Mouse (Mus musculus) yolk sac, embryonic 10.5 days (tissue): ENCODE measurements around the gene Rin2.

ENCODE experiments used
- DNase-seq: peaks from one replicate; pipeline ENCODE4 v3.0.0-alpha.2; 2017; ENCODE audit warnings: low spot score

Rin2 gene

GRCm38 (mm10) chr2:145829231-145829630, 154.2 kb downstream of the Rin2 start:
- DNase-seq, result no peak

DNA sequence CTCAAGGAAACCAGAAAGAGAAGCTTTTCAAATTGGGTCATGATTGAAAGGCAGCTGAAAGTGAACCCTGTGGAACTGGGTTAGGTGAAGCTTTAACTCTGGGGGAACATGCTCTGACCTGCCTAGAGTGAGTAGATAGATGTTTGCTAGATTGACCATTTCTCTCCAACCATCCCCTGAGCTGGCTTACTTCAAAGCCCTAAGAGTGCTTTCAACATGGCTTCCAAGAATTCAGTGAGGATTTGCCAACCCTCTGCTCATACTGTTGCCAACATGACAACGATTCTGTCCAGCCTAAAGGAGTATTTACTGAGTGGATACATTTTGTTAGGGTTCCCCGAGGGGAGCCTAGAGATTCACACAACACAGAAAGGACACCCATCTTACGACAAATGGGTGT, 155.4 kb downstream of the Rin2 start:
- no peak for DNase-seq

DNA sequence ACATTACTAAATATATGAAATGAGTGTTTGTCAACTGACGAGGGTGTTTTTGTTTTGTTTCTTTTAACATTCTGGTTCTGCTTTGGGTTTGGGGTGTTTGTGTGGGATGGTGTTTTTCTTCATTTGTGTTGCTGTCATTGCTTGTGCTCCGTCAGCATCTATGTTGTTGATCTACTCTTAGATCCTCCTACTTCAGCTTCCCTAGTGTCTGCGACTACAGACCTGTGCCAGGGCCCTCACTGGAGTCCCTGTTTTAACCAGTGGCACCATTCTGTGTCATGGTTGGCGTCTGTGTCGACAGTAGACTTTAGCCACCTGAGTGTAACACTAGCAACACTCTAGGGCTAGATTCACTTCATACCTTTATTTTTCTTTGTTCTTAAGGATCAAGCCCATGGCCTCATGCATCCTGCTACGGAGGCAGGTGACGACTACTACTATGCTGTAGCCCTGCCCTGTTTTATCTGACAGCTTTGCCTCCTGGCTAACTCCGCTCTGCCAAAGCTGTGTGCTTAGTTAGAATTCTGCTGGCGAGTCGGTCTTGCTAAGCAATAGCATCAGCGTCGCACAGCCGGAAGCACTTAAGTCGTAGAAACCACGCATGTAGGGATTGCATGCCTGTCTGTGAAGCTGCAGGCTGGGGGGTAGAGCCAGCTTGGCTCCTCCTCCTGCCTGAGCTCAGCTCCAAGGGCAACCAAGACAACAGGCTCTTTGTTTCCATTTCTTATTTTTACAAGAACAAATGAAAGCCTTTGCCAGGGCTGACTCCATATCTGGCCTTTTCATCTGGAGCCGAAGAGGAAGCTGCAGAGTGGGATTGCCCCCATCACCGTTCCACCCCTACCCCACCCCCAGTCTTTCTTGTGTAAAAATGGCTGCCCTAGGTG, 157.2 kb downstream of the Rin2 start:
- peak; percentile 32 for DNase-seq

- DNase-seq, result no peak
Measured at GRCm38 (mm10) chr2:145832836-145833221, 157.8 kb downstream of the Rin2 start.

DNA sequence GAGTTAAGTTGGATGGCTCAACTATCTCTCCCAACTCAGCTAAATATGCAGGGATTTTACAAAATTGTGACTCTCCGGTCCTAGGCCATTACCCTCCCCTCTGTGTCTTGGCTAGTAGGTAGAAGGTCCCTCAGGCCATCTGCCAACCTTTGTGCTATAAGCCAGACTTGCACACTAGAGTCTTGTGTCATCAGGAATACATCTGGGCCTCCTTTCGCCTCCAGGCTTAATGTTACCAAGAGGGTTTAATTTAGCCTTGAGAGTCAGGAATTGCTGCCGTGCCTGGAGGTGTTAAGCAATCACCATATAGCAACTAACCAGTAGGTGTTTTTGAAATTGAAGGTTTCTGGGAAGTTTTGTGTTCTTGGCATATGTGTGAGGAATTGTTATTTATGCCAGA, 158.3 kb downstream of the Rin2 start:
- no peak for DNase-seq

- DNase-seq, result no peak
Measured at GRCm38 (mm10) chr2:145835920-145836319, 160.9 kb downstream of the Rin2 start.

- DNase-seq, result no peak
Measured at GRCm38 (mm10) chr2:145838675-145839074, 163.7 kb downstream of the Rin2 start.

GRCm38 (mm10) chr2:145839565-145840315, 164.7 kb downstream of the Rin2 start:
- no peak for DNase-seq

GRCm38 (mm10) chr2:145840320-145840719, 165.3 kb downstream of the Rin2 start:
- no peak for DNase-seq

GRCm38 (mm10) chr2:145840910-145841870, 166.2 kb downstream of the Rin2 start:
- no peak for DNase-seq

DNA sequence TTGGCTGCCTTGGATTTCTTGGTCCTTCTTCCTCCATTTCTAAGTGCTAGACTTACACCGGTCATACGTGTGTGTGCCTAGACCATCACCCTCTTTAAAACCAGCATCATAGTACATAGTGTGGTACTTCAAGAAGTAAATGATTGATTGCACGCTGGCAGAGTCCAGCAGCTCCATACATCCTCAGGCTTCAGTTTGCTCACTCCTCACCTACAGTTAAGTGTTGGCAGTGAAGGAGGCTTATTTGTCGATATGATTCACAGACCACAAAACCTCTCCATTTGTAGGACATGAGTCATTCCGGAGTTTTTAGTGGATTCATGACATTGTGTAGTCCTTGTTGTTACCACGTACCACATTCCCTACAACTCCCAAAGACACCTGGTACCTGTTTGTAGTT, 168.3 kb downstream of the Rin2 start:
- DNase-seq, result no peak

DNA sequence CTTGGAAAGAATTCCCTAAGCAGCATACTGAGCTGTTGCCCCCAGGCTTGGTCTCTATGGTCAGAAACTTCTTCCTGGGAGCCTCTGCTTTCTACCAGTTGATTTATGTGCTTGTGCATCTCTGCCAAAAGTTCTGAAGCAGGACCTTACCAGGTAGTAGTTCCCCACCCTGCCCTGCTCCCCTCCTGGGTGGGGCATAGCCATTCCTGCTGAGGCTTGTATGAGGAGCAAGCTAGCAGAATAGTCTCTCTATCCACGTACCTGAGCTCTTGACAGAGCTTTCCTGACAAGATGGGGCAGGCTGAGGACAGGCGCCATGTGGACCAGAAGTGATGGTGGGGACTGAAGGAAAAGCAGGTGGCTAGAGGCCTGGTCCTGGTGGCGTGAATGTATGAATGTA, 171.6 kb downstream of the Rin2 start:
- no peak for DNase-seq

DNA sequence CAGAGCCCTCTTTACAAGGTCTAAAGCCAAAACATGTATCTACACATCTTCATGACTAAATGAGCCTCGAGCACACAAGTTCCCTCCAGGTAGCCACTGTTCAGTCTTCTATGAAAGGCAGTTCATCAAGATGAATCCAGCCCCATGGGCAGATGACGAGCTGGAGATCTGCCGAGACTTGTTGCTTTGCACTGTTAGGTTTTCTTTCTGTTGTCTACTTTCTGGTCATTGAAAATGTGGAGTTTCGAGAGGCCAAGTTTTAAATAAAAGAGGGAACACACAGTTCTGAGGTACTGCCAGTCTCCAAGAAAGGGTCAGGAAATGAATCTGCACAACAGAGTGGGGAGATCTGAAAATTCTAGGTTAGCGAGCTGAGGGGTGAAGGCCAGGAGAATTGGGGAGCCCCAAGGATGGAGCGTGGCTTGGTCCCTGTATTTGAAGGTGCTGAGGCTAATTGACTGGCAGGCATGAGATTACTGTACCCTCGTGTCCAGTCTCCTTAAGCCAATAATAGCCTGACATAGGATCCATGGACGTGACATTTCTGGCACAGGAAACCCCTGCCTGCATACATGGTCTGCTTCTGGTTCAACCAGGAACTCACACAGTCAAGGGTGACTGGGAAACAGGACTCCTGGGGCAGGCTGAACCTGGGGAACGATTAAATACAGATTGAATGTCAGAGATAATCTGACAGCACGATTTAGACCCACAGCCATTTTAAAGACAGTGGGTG, 174.3 kb downstream of the Rin2 start:
- no peak for DNase-seq

DNA sequence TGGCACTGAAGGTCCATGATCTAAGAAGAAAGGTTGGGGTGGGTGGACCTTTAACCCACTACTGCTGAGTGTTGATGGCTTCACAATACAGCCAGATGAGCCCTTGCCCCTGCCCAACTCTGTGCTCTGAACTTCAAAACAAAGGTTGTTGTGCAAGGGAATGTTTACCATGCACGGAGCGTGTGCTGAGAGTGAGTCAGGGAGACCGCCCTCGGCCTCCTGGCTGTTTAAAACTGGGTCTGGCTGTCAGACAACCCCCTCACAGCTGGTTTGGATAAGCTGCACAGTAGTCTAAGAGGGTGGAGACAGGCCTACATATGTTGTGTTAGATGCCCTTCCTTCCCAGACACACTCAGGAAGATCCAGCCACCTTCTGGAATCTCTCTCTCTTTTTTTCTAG, 175.8 kb downstream of the Rin2 start:
- DNase-seq, result peak; percentile 65

DNA sequence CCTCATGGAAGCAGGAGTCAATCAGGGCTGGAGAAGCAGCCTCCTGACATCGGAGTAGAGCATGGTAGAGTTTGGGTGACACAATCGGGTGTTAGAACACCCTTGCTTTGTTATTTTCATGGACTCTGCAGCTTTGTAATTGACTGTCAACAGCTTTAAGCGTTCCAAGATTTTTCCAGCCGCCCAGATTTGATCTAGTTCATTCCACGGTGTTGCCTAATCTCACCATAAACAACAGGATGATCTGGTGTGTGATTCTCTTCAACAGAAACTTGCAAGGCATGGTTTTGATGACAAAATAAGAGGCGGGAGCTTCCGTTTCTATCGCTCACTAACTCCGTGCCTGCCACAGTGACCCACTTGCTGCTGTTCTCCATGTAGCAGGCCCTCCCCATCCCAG, 180.8 kb downstream of the Rin2 start:
- no peak for DNase-seq

DNA sequence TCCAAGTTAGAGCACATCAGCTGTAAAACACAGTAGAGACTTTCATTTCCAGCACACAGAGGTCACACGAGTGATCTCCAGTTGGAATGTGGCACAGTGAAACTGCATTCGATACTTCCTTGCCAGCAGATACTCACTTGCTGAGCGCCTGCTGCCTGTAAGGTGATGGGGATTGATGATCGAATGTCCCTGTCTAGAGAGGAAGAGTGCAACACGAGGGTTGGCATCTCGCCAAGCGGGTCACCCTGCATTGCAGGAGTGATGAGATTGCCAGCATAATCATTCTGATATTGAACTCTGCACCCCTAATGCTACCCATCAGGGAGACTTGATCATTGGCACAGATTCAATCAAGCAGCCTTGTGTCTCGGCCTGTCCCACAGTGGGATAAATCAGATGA, 182.8 kb downstream of the Rin2 start:
- DNase-seq, result no peak

DNA sequence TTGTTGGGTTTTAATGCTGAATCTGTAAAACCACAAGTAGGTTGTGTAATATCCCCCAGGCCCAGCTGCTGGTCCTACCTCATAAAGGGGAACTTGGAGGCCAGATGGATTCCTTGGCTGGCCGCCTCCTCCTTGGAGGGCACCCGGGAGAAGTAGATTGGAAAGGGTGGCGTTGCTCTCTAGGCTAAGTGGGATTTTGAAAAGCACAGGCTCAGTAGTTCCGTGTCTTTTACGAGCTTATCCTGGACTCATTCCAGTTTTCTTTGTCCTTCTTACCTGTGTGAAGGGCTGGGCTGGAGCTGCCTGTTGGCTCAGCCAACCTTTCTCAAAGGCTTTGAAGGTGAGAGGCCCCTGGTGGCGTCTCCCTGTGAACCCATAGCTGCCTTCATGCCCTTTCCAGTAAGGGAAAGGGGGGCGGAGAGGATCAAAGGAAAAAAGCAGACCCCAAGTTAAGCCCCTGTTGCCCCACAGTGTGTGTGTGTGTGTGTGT, 184.5 kb downstream of the Rin2 start:
- no peak for DNase-seq

- DNase-seq, result peak; percentile 49
Measured at GRCm38 (mm10) chr2:145859932-145860801, 185.2 kb downstream of the Rin2 start.

DNA sequence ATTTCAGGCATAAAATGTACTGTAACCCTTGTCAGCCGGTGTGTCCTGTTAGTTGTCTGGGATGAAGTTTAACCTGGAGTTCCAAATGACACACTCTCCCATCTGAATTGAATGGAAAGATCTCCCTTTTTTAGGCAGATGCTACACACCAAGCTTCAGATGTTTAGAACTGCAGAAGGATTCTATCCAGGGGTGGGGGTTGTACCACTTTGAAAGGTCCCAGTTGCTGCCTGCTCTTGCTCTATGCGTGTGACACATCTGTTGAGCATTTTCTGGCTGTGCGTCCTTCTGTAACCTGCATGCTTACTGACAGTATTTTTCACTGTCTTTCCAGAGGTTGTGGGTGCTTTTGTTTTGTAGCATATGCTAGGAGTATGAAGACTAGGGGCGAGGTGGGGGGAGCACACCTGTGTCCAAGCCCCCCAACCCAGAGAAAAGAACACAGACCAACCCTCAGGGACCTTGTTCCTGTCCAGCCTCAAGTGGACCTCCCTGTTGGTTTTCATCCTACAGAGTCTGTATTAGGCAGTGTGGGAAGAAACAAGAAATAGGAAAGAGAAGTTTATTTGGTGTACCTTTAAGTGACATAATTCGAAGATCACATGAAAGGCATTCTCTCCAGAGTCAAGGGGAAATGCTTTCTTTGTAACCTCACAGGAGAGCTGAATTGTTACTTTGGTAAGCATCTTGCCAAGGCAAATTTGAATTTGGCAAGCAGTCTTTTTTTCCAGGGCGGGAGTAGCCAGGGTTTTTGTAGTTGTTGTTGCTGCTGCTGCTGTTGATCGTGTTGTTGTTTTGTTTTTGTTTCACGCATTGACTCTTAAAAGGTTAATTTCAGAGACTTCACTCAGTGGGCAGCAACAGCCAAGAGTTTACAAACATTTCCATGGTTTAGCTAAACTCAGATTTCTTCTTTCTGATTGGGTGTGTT, 186.4 kb downstream of the Rin2 start:
- DNase-seq, result no peak
